Mouse (Mus musculus) right cerebral cortex, adult 2 months (tissue): ENCODE measurements around the gene Vac14.
A peak's percentile ranks its signal among the peaks of the same experiment; 100 is the strongest.
"Not testable (repeated sequence)": the region's sequence is repeated elsewhere in the genome, so short reads cannot be mapped to it uniquely, and the experiment has no call there.

ENCODE experiments used
- DNase-seq, 2 experiments: peaks; one replicate each; pipeline ENCODE4 v3.0.0; 2021 to 2022; ENCODE audit warnings: low spot score in 2 of 2

Vac14 gene

GRCm38 (mm10) chr8:110648577-110648976 lies 30.2 kb downstream of the Vac14 start:
- DNase-seq: no peak

- no peak for DNase-seq
Observed at GRCm38 (mm10) chr8:110649286-110649685, 30.9 kb downstream of the Vac14 start.

GRCm38 (mm10) chr8:110650838-110651237 lies 32.5 kb downstream of the Vac14 start:
- no peak for DNase-seq

GRCm38 (mm10) chr8:110651847-110652246 lies 33.5 kb downstream of the Vac14 start:
- no peak for DNase-seq

- peak in 1 of 2 experiments; percentile 12 for DNase-seq
Observed at GRCm38 (mm10) chr8:110654075-110655060, 36.0 kb downstream of the Vac14 start.

- DNase-seq: no peak
Observed at GRCm38 (mm10) chr8:110655827-110656226, 37.4 kb downstream of the Vac14 start.

- DNase-seq: no peak
Observed at GRCm38 (mm10) chr8:110657661-110658060, 39.3 kb downstream of the Vac14 start.

- no peak for DNase-seq
Observed at GRCm38 (mm10) chr8:110660121-110660520, 41.7 kb downstream of the Vac14 start.

GRCm38 (mm10) chr8:110662545-110662944 lies 44.2 kb downstream of the Vac14 start:
- DNase-seq: no peak

GRCm38 (mm10) chr8:110663015-110663742 lies 44.8 kb downstream of the Vac14 start:
- DNase-seq: no peak

GRCm38 (mm10) chr8:110664202-110664896 lies 46.0 kb downstream of the Vac14 start:
- DNase-seq: peak; percentile 36 to 69

GRCm38 (mm10) chr8:110665000-110665399 lies 46.6 kb downstream of the Vac14 start:
- no peak for DNase-seq

GRCm38 (mm10) chr8:110667590-110668177 lies 49.3 kb downstream of the Vac14 start:
- not testable (repeated sequence) for DNase-seq

- DNase-seq: no peak
Observed at GRCm38 (mm10) chr8:110669932-110670628, 51.7 kb downstream of the Vac14 start.

GRCm38 (mm10) chr8:110671309-110671708 lies 52.9 kb downstream of the Vac14 start:
- DNase-seq: peak; percentile 39 to 62

- no peak for DNase-seq
Observed at GRCm38 (mm10) chr8:110672133-110672532, 53.7 kb downstream of the Vac14 start.

- no peak for DNase-seq
Observed at GRCm38 (mm10) chr8:110673168-110673567, 54.8 kb downstream of the Vac14 start.

GRCm38 (mm10) chr8:110674589-110674988 lies 56.2 kb downstream of the Vac14 start:
- DNase-seq: no peak

- no peak for DNase-seq
Observed at GRCm38 (mm10) chr8:110676702-110677101, 58.3 kb downstream of the Vac14 start.

- no peak for DNase-seq
Observed at GRCm38 (mm10) chr8:110677174-110677660, 58.8 kb downstream of the Vac14 start.

- DNase-seq: peak; percentile 51 to 53
Observed at GRCm38 (mm10) chr8:110678989-110679388, 60.6 kb downstream of the Vac14 start.
